Mouse (Mus musculus) activated CD4-positive, CD25-positive, alpha-beta regulatory T cell (primary cell): ENCODE results near the gene Actr3b. TPM values are rescaled to one million over a fixed set of nuclear protein-coding genes. Genes with fewer than 3 reads are reported as not detected.

Experiments
- polyA plus RNA-seq, 2 experiments: library from polyadenylated mRNA; unstranded; fragments of 100-300 nt; shearing (Covaris generic); gene quantifications; one replicate each; pipeline ENCODE4 v1.2.1; 2017

Actr3b gene
- 1 to 10 TPM; 4.2 to 6.7 TPM for polyA plus RNA-seq

DNA sequence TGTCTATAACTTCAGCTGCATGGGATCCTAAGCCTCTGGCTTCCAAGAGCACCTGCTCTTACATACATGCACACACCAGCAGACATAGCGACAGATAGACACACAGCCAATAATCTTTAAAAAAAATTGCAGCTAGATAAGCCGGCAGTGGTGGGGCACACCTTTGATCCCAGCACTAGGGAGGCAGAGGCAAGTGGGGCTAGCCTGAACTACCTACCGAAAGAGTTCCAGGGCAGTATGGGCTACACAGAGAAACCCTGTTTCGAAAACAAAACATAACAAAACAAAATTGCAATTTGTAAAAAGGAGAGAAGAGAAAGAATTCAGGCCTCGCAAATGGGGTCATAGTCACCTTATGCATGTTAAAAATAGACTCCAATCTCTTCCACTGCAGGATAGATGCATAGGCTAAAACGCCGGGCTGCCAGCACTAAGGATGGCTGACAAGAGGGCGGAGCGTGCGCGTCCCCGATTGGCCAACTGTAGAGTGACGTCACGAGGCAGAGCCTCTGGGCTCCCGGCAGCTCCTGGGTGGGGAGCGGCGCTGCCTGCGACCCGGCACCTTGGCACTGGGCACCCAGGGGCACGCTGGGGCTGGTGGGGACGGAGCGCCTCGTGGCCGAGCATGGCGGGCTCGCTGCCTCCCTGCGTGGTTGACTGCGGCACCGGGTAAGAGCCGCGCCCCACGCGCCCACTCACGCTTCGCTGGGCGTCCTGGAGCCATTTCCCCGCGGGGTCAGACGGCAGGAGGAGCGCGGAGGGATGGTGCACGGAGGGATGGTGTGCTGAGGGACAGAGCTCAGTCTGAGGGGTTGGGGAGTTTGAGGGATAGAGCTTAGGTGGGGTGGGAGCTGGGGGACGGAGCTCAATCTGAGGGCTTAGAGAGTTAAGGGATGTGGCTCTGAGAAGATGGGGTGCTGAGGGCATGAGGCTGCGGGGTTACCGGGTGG, at the start of gene Actr3b:
Gene Actr3b, plus strand, starts transcription at position 538 of the 950 bp plus-strand sequence.

Other genes with a start within 250 kb of the Actr3b start
- gene Cct8l1, start 243.9 kb upstream of the Actr3b start, polyA plus RNA-seq: not detected
- gene Xrcc2, start 54.2 kb upstream of the Actr3b start, polyA plus RNA-seq: 1 to 10 TPM; 3.5 to 3.6 TPM
- gene Gm21663, start 182.4 kb downstream of the Actr3b start, polyA plus RNA-seq: under 1 TPM in 1 of 2 experiments, not detected in 1; 0.17 TPM
- not detected for gene Gm21671, start 194.4 kb downstream of the Actr3b start, polyA plus RNA-seq
- gene Gm21680, start 212.7 kb downstream of the Actr3b start, polyA plus RNA-seq: not detected
- gene Gm21698, start 228.7 kb downstream of the Actr3b start, polyA plus RNA-seq: not detected
- gene Gm1979, start 244.8 kb downstream of the Actr3b start, polyA plus RNA-seq: not detected